Mouse (Mus musculus) hindbrain, embryonic 12.5 days (tissue): ENCODE results near the gene Xrcc1. TPM values are rescaled to one million over a fixed set of nuclear protein-coding genes. Genes with fewer than 3 reads are reported as not detected.

Experiments used
- ATAC-seq: fragments of 200-750 bp; cut with Nextera tagmentation; 2 replicates; pipeline ENCODE4 v1.8.0; 2017; ENCODE audit warnings: moderate TSS enrichment; ENCODE audit not compliant: low FRiP score
- H3K27ac ChIP-seq: fragments of 300-500 bp; sonication (generic); 2 replicates; pipeline ENCODE4 v1.5.1; 2016; ENCODE audit warnings: mild to moderate bottlenecking
- H3K27me3 ChIP-seq: fragments of 300-500 bp; sonication (generic); 2 replicates; pipeline ENCODE4 v1.6.1; 2016; ENCODE audit warnings: mild to moderate bottlenecking
- H3K36me3 ChIP-seq: fragments of 300-500 bp; sonication (generic); 2 replicates; pipeline ENCODE4 v1.6.1; 2016; ENCODE audit warnings: mild to moderate bottlenecking
- H3K4me1 ChIP-seq: fragments of 300-500 bp; sonication (generic); 2 replicates; pipeline ENCODE4 v1.6.1; 2016
- H3K4me2 ChIP-seq: fragments of 300-500 bp; sonication (generic); replicated peaks from 2 replicates; pipeline ENCODE4 v1.6.1; 2016; ENCODE audit warnings: mild to moderate bottlenecking
- H3K4me3 ChIP-seq: fragments of 300-500 bp; sonication (generic); 2 replicates; pipeline ENCODE4 v1.5.1; 2016; ENCODE audit warnings: mild to moderate bottlenecking
- H3K9ac ChIP-seq: fragments of 300-500 bp; sonication (generic); 2 replicates; pipeline ENCODE4 v1.6.1; 2016; ENCODE audit warnings: mild to moderate bottlenecking, moderate library complexity
- H3K9me3 ChIP-seq: fragments of 300-500 bp; sonication (generic); replicated peaks from 2 replicates; pipeline ENCODE4 v1.6.1; 2016; ENCODE audit warnings: mild to moderate bottlenecking
- WGBS: fragments of 180-500 bp; shearing (Covaris S2); methylation state at CpG from one replicate; pipeline ENCODE4 v1.1.7; 2016; 5-methylcytosine and 5-hydroxymethylcytosine counted together
- polyA plus RNA-seq: library from polyadenylated mRNA; unstranded; fragments of >200 nt; fragmentation: Nextera tagmentation; extraction: Ambion mirVana; gene quantifications from 2 replicates; pipeline ENCODE4 v1.2.1, GENCODE M21; 2016

Xrcc1 gene
- polyA plus RNA-seq, 1 experiment from 2014 or later, result 87.9 TPM

DNA sequence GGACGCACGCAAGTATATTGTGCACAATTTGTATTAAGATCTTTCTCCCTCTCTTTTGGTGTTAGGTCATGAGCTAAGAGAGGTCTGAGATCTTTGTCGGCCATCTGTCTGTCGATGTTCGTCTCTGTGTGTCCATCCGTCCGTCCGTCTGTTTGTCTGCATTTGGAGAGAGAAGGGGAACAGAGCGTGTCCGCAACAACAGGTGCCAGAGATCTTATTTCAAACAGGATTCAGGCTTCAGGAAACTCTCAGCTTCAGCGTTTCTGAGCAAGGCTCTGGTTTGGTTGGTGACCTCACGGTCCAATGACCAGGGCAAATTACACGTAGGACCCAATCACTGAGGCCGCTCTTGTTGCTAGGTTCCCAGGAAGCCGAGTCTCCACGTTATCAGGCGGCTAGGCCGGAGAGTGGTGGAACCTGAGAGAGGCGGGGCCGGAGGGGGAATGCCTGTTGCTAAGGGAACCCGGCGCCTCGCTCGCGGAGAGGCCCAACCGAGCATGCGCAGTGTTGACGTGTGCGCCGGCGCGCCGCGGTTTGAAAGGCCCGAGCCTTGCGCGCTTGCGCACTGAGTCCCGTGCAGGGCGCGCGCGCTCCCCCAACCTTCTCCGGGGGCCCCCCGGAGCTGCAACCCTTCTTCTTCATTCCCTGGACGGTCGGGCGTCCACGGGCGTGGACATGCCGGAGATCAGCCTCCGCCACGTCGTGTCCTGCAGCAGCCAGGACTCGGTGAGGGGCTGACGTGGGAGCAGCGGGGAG, 723 bp downstream of the Xrcc1 start:
- peak; percentile 98 for ATAC-seq
- peaks cover 15% of the 10 kb centered on the region for H3K4me1 ChIP-seq
- 1% methylated on average over 57 of the region's 57 CpGs for WGBS

GRCm38 (mm10) chr7:24547534-24548036, 1.5 kb downstream of the Xrcc1 start:
- Histone ChIP-seq H3K27me3 (no peaks in the 10 kb centered on the region), H3K4me3 (peak overlapping the region; percentile 71), H3K27ac (no peak overlapping the region), H3K36me3 (peaks cover 36% of the 10 kb centered on the region), H3K4me2 (peak overlapping the region; percentile 59), H3K4me1 (peaks cover 15% of the 10 kb centered on the region), H3K9me3 (no peaks in the 10 kb centered on the region; the same call in 1 of the 2 replicates), H3K9ac (peak overlapping the region; percentile 77)
- ATAC-seq, result peak; percentile 2; the same call in 1 of the 2 replicates
- 34% methylated on average over 13 of the region's 13 CpGs for WGBS

More for the DNA sequence above, 723 bp downstream of the Xrcc1 start:
- peaks cover 28% of the 10 kb centered on the region for H3K36me3 ChIP-seq
- H3K27me3 ChIP-seq, result no peaks in the 10 kb centered on the region
- peak overlapping the region; percentile 58; the same call in 1 of the 2 replicates for H3K27ac ChIP-seq
- peak overlapping the region; percentile 71 for H3K4me3 ChIP-seq
- peak overlapping the region; percentile 59 for H3K4me2 ChIP-seq
- H3K9me3 ChIP-seq, result no peaks in the 10 kb centered on the region; the same call in 1 of the 2 replicates
- H3K9ac ChIP-seq, result peak overlapping the region; percentile 77

GRCm38 (mm10) chr7:24551985-24552759, 6.1 kb downstream of the Xrcc1 start:
- H3K27ac ChIP-seq, result no peak overlapping the region
- no peaks in the 10 kb centered on the region for H3K27me3 ChIP-seq
- H3K4me2 ChIP-seq, result no peak overlapping the region
- no peak overlapping the region for H3K4me3 ChIP-seq
- H3K36me3 ChIP-seq, result peaks cover 60% of the 10 kb centered on the region
- H3K9me3 ChIP-seq, result no peaks in the 10 kb centered on the region
- H3K9ac ChIP-seq, result no peak overlapping the region
- peaks cover 10% of the 10 kb centered on the region for H3K4me1 ChIP-seq
- WGBS, result 92% methylated on average over 12 of the region's 12 CpGs
- ATAC-seq, result no peak

GRCm38 (mm10) chr7:24555786-24556185, 9.7 kb downstream of the Xrcc1 start:
- Histone ChIP-seq H3K4me3 (no peak overlapping the region), H3K27ac (no peak overlapping the region), H3K36me3 (peaks cover 52% of the 10 kb centered on the region), H3K9ac (no peak overlapping the region), H3K4me2 (no peak overlapping the region), H3K9me3 (no peaks in the 10 kb centered on the region), H3K27me3 (no peaks in the 10 kb centered on the region), H3K4me1 (no peaks in the 10 kb centered on the region)
- no peak for ATAC-seq
- WGBS, result 94% methylated on average over 10 of the region's 10 CpGs

DNA sequence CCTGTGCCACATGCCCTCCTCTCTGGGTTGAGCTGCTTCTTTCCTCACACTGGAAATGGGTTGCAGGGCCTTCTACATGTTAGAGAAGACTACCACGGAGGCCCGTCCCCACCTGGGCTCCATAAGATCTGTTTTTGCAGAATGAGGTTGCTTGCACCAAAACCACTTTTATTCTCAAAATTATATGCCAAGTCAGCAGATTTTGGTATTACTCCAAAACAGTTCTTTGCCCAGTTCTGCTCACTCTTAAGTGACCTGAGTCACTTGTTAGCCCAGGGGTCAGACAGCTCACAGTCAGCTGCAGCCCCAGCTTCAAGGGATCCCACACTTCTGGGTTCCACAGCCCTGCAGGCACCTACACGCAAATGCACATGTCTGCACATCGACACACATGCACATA, 15.4 kb downstream of the Xrcc1 start:
- no peak overlapping the region for H3K27ac ChIP-seq
- no peak overlapping the region for H3K9ac ChIP-seq
- H3K36me3 ChIP-seq, result peaks cover 53% of the 10 kb centered on the region
- no peak for ATAC-seq
- WGBS, result 91% methylated on average over 4 of the region's 4 CpGs
- no peaks in the 10 kb centered on the region for H3K9me3 ChIP-seq
- H3K4me2 ChIP-seq, result no peak overlapping the region
- H3K4me3 ChIP-seq, result no peak overlapping the region
- no peaks in the 10 kb centered on the region for H3K27me3 ChIP-seq
- no peaks in the 10 kb centered on the region for H3K4me1 ChIP-seq

DNA sequence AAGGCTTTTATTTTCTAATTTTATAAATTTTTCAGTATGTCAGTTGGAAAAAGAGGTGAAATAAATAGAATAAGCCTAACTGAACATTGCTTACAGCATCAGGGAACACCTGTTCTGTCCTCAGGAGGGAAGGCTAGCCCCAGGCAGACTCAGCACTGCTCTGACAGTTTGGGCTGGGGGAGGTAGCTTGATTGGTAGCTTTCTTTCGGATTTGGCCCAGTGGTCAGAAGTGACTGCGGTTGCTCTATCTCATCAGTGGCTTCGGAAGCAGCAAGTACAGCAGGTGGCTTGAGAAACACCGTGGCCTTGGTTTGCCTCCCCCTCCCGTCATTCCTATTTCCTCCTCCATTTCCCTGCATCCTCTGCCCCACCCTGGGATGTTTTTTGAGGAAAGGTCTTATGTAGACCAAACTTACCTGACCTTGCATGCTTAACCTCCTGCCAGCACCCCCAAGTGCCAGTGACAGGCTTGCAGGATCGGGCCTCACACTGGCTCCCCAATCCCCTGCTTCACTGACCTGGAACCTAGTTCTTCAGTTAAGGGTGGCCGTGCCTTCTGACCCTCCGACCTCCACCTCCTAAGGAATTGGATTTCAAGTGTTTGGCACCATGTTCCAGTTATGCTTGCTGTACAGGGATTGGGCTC, 17.2 kb downstream of the Xrcc1 start:
- WGBS, result 93% methylated on average over 8 of the region's 8 CpGs
- Histone ChIP-seq H3K4me1 (no peaks in the 10 kb centered on the region), H3K4me2 (no peak overlapping the region), H3K4me3 (no peak overlapping the region), H3K36me3 (peaks cover 68% of the 10 kb centered on the region), H3K27ac (no peak overlapping the region), H3K9ac (no peak overlapping the region), H3K9me3 (no peaks in the 10 kb centered on the region), H3K27me3 (no peaks in the 10 kb centered on the region)
- no peak for ATAC-seq

GRCm38 (mm10) chr7:24563837-24564206, 17.7 kb downstream of the Xrcc1 start:
- Histone ChIP-seq H3K27me3 (no peaks in the 10 kb centered on the region), H3K4me1 (no peaks in the 10 kb centered on the region), H3K27ac (no peak overlapping the region), H3K4me2 (no peak overlapping the region), H3K4me3 (no peak overlapping the region), H3K36me3 (peaks cover 73% of the 10 kb centered on the region), H3K9ac (no peak overlapping the region), H3K9me3 (no peaks in the 10 kb centered on the region)
- ATAC-seq, result no peak; the same call in 1 of the 2 replicates
- 83% methylated on average over 4 of the region's 4 CpGs for WGBS

DNA sequence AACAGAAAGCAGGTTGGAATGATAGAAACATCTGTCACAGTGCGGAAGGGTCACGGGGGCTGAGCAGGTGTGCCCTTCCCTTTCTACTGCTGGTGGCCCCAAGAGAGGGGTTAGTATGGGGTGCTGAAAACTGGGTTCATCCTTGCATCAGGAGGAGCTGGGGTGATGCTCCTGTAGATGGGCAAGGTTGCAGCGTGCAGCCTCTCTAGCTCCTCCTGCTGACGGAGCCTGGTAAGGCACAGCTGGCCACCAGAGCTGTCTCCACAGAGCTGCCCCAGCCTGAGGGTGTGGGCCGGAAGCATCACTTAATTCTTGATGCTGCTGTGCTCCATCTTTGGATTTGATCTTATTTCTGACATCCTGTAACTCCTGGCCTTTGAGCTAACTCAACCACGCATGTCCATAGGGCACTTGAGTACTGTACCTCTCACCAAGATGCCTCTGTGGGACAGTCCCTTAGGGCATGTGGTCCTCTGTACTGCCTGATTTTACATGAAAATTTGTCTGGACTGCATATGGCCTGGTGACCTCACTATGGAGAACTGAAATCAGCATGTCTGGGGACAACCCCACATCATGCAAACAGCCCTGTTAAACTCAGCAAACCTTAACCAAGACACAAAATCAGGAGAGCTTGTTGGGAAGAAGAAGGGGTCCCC, 18.6 kb downstream of the Xrcc1 start:
- Histone ChIP-seq H3K9me3 (no peaks in the 10 kb centered on the region), H3K4me1 (no peaks in the 10 kb centered on the region), H3K9ac (no peak overlapping the region), H3K27ac (no peak overlapping the region), H3K4me3 (no peak overlapping the region), H3K36me3 (peaks cover 68% of the 10 kb centered on the region), H3K27me3 (no peaks in the 10 kb centered on the region), H3K4me2 (no peak overlapping the region)
- ATAC-seq, result peak; percentile 42; the same call in 1 of the 2 replicates
- WGBS, result 64% methylated on average over 6 of the region's 6 CpGs

DNA sequence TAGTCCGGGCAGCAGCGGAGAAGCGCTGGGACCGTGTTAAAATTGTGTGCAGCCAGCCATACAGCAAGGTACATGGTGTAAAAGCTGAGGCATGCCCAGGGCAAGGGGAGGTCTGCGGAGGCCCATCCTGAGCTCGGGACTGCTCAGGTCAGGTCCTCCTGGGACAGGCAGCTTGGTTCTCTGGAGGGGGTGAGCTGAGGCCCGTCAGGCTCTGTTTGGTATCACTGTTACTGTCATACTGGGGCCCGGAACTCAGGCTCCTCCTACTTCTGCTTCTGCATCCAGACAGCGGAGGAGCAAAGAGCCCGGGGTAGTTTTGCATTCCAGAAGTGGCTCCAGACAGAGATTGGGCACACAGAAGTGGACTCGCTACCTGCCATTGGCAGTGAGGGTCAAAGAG, 19.5 kb downstream of the Xrcc1 start:
- H3K9ac ChIP-seq, result no peak overlapping the region
- 94% methylated on average over 11 of the region's 11 CpGs for WGBS
- H3K36me3 ChIP-seq, result peaks cover 68% of the 10 kb centered on the region
- H3K4me2 ChIP-seq, result no peak overlapping the region
- no peaks in the 10 kb centered on the region for H3K27me3 ChIP-seq
- H3K9me3 ChIP-seq, result no peaks in the 10 kb centered on the region
- H3K4me3 ChIP-seq, result no peak overlapping the region
- no peaks in the 10 kb centered on the region for H3K4me1 ChIP-seq
- no peak overlapping the region for H3K27ac ChIP-seq
- ATAC-seq, result no peak

DNA sequence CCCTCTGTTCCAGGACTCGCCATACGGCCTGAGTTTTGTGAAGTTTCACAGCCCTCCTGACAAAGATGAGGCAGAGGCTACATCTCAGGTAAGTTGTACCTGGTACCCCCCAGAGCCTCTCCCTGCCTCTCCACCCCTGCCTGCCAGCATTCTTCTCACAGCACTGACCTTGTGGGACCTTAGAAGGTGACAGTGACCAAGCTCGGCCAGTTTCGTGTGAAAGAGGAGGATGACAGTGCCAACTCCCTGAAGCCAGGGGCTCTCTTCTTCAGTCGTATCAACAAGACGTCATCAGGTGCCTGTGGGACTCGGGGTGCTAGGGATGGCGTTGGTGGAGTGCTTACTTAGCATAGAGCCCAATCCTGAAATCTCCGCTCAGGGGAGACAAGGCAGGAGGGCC, 20.1 kb downstream of the Xrcc1 start:
- Histone ChIP-seq H3K4me3 (no peak overlapping the region), H3K4me2 (no peak overlapping the region), H3K36me3 (peaks cover 67% of the 10 kb centered on the region), H3K27ac (no peak overlapping the region), H3K27me3 (no peaks in the 10 kb centered on the region), H3K4me1 (no peaks in the 10 kb centered on the region), H3K9ac (no peak overlapping the region), H3K9me3 (no peaks in the 10 kb centered on the region)
- 95% methylated on average over 9 of the region's 9 CpGs for WGBS
- no peak for ATAC-seq

DNA sequence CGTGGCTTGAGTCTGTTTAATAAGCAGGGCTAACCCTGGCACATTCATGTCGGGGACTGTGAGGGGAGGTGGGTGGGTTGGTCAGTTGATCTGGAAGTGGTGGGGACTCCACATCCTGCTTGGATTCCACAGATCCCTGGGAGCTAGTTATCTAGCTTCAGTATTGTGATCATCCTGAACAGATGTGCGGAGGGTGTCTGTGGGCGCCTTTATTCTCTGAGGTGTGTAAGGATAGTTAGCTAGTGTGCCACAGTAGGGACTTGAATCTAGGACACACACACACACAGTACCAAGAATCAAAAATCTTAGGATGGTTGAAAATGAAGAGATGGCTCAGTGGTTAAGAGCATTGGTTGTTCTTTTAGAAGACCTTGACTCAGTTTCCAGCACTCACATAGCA, 22.4 kb downstream of the Xrcc1 start:
- H3K27ac ChIP-seq, result no peak overlapping the region
- no peak overlapping the region for H3K4me2 ChIP-seq
- 94% methylated on average over 4 of the region's 4 CpGs for WGBS
- H3K9ac ChIP-seq, result no peak overlapping the region
- peaks cover 66% of the 10 kb centered on the region for H3K36me3 ChIP-seq
- no peaks in the 10 kb centered on the region for H3K27me3 ChIP-seq
- no peak overlapping the region for H3K4me3 ChIP-seq
- H3K9me3 ChIP-seq, result no peaks in the 10 kb centered on the region
- ATAC-seq, result no peak
- no peaks in the 10 kb centered on the region for H3K4me1 ChIP-seq

- ATAC-seq, result no peak
- Histone ChIP-seq H3K27me3 (no peaks in the 10 kb centered on the region), H3K27ac (no peak overlapping the region), H3K4me3 (no peak overlapping the region), H3K9me3 (no peaks in the 10 kb centered on the region), H3K36me3 (peaks cover 57% of the 10 kb centered on the region), H3K9ac (no peak overlapping the region), H3K4me1 (no peaks in the 10 kb centered on the region), H3K4me2 (no peak overlapping the region)
- 84% methylated on average over 4 of the region's 4 CpGs for WGBS
These were observed 25.0 kb downstream of the Xrcc1 start for GRCm38 (mm10) chr7:24571071-24571470.
